Mouse (Mus musculus) spleen, adult 2 months (tissue): Measurements from ENCODE around the gene Scn2b.

Experiments used
- CTCF ChIP-seq: fragments of 200-500 bp; IDR thresholded peaks from 2 replicates; pipeline ENCODE4 v1.5.1; 2011; ENCODE audit warnings: mild to moderate bottlenecking, inconsistent platforms; ENCODE audit not compliant: insufficient read depth, insufficient read length, insufficient replicate concordance; ENCODE audit errors: extremely low read depth
- POLR2A ChIP-seq: fragments of 200-500 bp; IDR thresholded peaks from 2 replicates; pipeline ENCODE4 v1.6.1; 2011; ENCODE audit warnings: low read depth, low read length, inconsistent platforms

- TF ChIP-seq CTCF (no peak), POLR2A (no peak)
Measured at GRCm38 (mm10) chr9:45084556-45084955, 33.0 kb upstream of the Scn2b start.
